Mouse (Mus musculus) hindbrain, embryonic 12.5 days (tissue): ENCODE measurements around the gene Setd3. TPM values are rescaled to one million over a fixed set of nuclear protein-coding genes. Genes with fewer than 3 reads are reported as not detected.

Source experiments
- ATAC-seq: fragments of 200-750 bp; cut with Nextera tagmentation; 2 replicates; pipeline ENCODE4 v1.8.0; 2017; ENCODE audit warnings: moderate TSS enrichment; ENCODE audit not compliant: low FRiP score
- H3K27ac ChIP-seq: fragments of 300-500 bp; sonication (generic); 2 replicates; pipeline ENCODE4 v1.5.1; 2016; ENCODE audit warnings: mild to moderate bottlenecking
- H3K27me3 ChIP-seq: fragments of 300-500 bp; sonication (generic); 2 replicates; pipeline ENCODE4 v1.6.1; 2016; ENCODE audit warnings: mild to moderate bottlenecking
- H3K36me3 ChIP-seq: fragments of 300-500 bp; sonication (generic); 2 replicates; pipeline ENCODE4 v1.6.1; 2016; ENCODE audit warnings: mild to moderate bottlenecking
- H3K4me1 ChIP-seq: fragments of 300-500 bp; sonication (generic); 2 replicates; pipeline ENCODE4 v1.6.1; 2016
- H3K4me2 ChIP-seq: fragments of 300-500 bp; sonication (generic); replicated peaks from 2 replicates; pipeline ENCODE4 v1.6.1; 2016; ENCODE audit warnings: mild to moderate bottlenecking
- H3K4me3 ChIP-seq: fragments of 300-500 bp; sonication (generic); 2 replicates; pipeline ENCODE4 v1.5.1; 2016; ENCODE audit warnings: mild to moderate bottlenecking
- H3K9ac ChIP-seq: fragments of 300-500 bp; sonication (generic); 2 replicates; pipeline ENCODE4 v1.6.1; 2016; ENCODE audit warnings: mild to moderate bottlenecking, moderate library complexity
- H3K9me3 ChIP-seq: fragments of 300-500 bp; sonication (generic); replicated peaks from 2 replicates; pipeline ENCODE4 v1.6.1; 2016; ENCODE audit warnings: mild to moderate bottlenecking
- WGBS: fragments of 180-500 bp; shearing (Covaris S2); methylation state at CpG from one replicate; pipeline ENCODE4 v1.1.7; 2016; 5-methylcytosine and 5-hydroxymethylcytosine counted together
- polyA plus RNA-seq: library from polyadenylated mRNA; unstranded; fragments of >200 nt; fragmentation: Nextera tagmentation; extraction: Ambion mirVana; gene quantifications from 2 replicates; pipeline ENCODE4 v1.2.1, GENCODE M21; 2016

The Setd3 gene
- polyA plus RNA-seq, 1 experiment from 2014 or later, result 108 TPM

DNA sequence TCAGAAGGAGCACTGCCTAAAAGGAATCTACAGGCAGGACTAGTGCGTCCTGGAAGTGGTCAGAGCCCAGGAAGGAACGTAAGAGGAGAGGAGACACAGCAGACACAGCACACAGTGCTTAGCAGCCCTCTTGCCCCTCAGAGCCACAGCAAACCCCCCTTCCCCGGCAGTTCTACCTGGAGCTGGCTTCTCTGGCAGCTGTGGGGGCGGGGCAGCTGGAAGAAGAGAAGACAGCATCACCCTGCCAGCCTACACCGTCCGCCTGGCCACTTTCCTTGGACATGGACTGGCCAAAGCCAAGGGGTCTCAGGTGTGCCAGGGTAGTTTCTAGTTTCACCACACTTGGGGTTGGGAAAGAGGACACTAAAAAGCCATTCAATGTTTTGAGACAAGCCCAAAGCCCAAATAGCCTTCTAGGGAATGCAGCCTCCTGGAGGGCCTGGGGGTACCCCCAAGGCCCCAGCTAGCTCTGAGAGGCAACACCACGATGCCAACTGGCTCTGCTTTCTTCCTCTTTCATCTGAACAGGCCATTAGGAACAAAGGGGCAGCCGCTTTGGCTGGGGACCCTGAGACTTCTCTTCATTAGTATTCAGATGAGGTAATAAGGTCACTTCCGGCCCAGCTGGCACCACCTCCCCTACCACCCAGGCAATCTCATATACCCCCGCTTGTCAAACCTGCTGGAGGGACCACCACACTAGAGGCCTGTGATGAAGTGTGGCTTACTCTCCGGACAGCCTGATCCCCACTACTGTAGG, 37.7 kb upstream of the Setd3 start:
- H3K4me3 ChIP-seq, result no peak overlapping the region
- no peaks in the 10 kb centered on the region for H3K9me3 ChIP-seq
- ATAC-seq, result peak; percentile 18; the same call in 1 of the 2 replicates
- peak overlapping the region; percentile 32 for H3K9ac ChIP-seq
- no peaks in the 10 kb centered on the region for H3K36me3 ChIP-seq
- no peaks in the 10 kb centered on the region for H3K27me3 ChIP-seq
- H3K4me1 ChIP-seq, result peaks cover 92% of the 10 kb centered on the region
- peak overlapping the region; percentile 76 for H3K27ac ChIP-seq
- WGBS, result 55% methylated on average over 11 of the region's 11 CpGs
- peak overlapping the region; percentile 5; the same call in 1 of the 2 replicates for H3K4me2 ChIP-seq

DNA sequence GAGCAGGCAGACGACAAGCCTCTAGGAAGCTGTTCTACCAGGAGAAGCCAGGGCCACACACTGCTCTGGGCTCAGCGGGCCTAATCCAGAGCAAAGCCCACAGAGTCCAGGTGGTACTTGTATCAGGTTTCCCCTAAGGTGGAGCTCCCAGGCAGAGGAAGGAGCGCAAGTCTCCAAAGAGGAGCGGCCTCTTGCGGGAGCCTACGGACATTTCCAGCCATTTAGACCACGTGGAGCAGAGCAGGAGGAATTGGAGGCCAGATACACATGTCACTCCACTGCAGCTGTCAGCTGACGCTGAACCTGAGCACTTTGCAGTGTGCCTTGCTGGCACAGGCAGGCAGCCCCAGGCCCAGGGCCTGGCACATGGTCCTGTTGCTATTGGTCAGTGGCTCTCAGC, 36.0 kb upstream of the Setd3 start:
- no peaks in the 10 kb centered on the region for H3K27me3 ChIP-seq
- H3K4me3 ChIP-seq, result no peak overlapping the region
- peaks cover 79% of the 10 kb centered on the region for H3K4me1 ChIP-seq
- H3K27ac ChIP-seq, result 0 out of 2 replicates have a peak overlapping the region, but pooled peaks have one; percentile 24
- ATAC-seq, result no peak
- H3K9ac ChIP-seq, result no peak overlapping the region
- no peak overlapping the region for H3K4me2 ChIP-seq
- no peaks in the 10 kb centered on the region for H3K36me3 ChIP-seq
- WGBS, result 50% methylated on average over 8 of the region's 8 CpGs
- H3K9me3 ChIP-seq, result no peaks in the 10 kb centered on the region

DNA sequence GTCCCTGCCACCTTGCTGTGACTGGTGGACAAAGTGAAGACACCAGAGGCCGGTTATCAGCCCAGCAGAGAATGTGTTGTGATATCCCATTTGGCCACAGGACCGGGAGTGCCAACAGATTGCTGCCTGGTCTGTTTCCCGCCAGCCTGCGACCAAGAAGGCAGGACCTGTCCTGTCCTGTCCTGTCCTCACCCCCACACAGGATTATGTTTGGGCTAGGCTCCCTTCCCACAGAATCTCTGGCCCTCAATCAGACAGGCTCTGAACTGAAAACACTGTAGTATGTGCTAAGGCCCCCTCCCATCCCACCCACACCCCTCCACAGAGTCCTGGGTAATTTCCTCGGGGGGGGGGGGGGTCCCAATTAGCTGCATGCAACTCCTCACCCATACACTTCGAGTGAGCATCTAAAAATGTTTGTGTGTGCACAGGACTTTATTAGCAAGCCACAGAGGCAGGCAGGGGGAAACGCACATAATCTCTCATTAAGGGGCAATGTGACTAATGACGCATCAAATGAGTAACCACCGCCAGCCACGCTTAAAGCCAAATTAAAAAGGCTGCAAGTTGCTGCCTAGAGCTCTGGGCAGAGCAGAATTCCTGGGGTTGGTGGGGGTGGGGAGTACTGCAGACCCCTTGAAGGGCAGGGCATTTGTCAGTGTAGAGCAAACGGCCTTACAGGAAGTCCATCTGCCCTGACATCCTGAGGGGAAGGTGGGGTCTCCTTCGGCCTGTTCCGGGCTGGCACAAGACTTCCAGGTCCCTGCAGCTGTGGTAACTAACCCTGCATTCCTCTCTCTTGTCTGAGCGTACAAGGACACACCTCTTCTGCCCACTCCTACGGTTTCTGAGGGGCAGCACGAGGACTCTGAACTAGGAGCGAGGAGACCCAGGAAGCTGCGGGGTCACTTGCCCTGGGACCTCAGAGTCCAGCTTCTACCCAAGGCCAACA, 34.3 kb upstream of the Setd3 start:
- no peaks in the 10 kb centered on the region for H3K9me3 ChIP-seq
- no peak for ATAC-seq
- peak overlapping the region; percentile 29; the same call in 1 of the 2 replicates for H3K9ac ChIP-seq
- no peaks in the 10 kb centered on the region for H3K27me3 ChIP-seq
- WGBS, result 43% methylated on average over 18 of the region's 18 CpGs
- no peak overlapping the region for H3K4me3 ChIP-seq
- H3K27ac ChIP-seq, result peak overlapping the region; percentile 68
- H3K36me3 ChIP-seq, result no peaks in the 10 kb centered on the region
- peaks cover 75% of the 10 kb centered on the region for H3K4me1 ChIP-seq
- no peak overlapping the region for H3K4me2 ChIP-seq

DNA sequence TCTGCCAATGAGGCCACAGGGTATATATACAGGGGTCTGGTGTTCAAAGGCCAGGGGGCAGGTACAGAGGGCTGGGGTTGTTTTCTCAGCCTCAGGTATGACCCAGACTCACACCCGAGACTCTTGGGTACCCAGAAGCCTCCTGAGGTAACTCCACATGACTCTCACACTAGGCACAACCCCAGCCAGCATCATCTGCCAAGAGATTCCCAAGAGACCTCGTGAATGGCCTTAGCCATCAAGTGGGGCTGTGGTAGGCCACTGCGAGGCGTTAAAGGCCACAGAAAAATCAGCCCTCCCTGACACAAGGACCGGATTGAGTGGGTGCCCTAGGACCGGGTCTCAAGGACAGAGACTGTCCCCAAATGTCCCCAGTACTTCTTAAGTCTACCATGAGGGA, 33.4 kb upstream of the Setd3 start:
- no peak overlapping the region for H3K9ac ChIP-seq
- peak overlapping the region; percentile 68 for H3K27ac ChIP-seq
- H3K9me3 ChIP-seq, result no peaks in the 10 kb centered on the region
- H3K36me3 ChIP-seq, result no peaks in the 10 kb centered on the region
- ATAC-seq, result no peak
- H3K4me1 ChIP-seq, result peaks cover 66% of the 10 kb centered on the region
- no peak overlapping the region for H3K4me2 ChIP-seq
- 82% methylated on average over 6 of the region's 6 CpGs for WGBS
- no peaks in the 10 kb centered on the region for H3K27me3 ChIP-seq
- H3K4me3 ChIP-seq, result no peak overlapping the region

DNA sequence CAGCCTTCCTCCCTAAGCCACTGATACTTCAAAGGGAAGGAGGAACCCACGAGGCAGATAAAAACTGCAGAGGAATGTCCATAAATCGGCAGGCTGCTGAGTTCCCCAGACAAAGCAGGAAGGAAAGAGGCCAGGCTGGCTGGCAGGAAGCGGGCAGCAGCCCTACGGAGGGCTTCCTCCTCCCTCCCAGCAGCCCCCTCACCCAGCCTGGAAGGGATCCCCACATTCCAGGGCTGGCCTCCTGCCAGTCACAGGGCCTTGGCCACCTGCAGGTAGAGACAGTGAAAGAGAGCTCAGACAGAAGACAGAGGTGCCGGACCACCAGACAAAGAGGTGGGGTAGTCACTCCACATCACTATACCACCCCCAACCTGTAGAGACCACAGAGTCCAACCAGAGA, 33.0 kb upstream of the Setd3 start:
- peaks cover 63% of the 10 kb centered on the region for H3K4me1 ChIP-seq

DNA sequence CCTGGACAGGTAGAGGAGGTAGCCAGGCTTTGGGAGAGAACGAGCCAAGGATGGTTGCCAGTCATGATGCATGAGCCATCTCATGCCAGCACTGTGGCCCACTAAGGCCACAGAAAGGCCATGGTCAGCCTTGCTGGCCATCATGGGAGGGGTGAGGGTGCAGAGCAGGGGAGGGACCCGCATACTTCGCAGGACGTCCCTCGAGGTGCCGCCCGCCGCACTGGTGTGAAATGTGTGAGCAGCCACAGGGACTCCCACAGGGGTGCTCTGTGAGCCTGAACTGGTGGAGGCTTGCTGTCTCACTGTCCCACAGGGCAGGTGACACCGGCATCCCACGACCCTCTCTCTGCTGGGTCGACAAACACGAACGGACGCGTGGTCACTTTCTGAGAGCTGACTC, 31.5 kb upstream of the Setd3 start:
- H3K9ac ChIP-seq, result no peak overlapping the region
- no peak overlapping the region for H3K4me3 ChIP-seq
- no peak overlapping the region for H3K4me2 ChIP-seq
- H3K36me3 ChIP-seq, result peaks cover 9% of the 10 kb centered on the region
- no peak for ATAC-seq
- H3K4me1 ChIP-seq, result peaks cover 54% of the 10 kb centered on the region
- no peaks in the 10 kb centered on the region for H3K27me3 ChIP-seq
- no peak overlapping the region for H3K27ac ChIP-seq
- H3K9me3 ChIP-seq, result no peaks in the 10 kb centered on the region
- 94% methylated on average over 15 of the region's 15 CpGs for WGBS

More for the DNA sequence above, 33.0 kb upstream of the Setd3 start:
- no peak overlapping the region for H3K4me2 ChIP-seq
- H3K27me3 ChIP-seq, result no peaks in the 10 kb centered on the region
- ATAC-seq, result no peak
- H3K9me3 ChIP-seq, result no peaks in the 10 kb centered on the region
- H3K4me3 ChIP-seq, result no peak overlapping the region
- peak overlapping the region; percentile 24; the same call in 1 of the 2 replicates for H3K27ac ChIP-seq
- no peaks in the 10 kb centered on the region; the same call in 1 of the 2 replicates for H3K36me3 ChIP-seq
- WGBS, result 56% methylated on average over 5 of the region's 5 CpGs
- H3K9ac ChIP-seq, result no peak overlapping the region

DNA sequence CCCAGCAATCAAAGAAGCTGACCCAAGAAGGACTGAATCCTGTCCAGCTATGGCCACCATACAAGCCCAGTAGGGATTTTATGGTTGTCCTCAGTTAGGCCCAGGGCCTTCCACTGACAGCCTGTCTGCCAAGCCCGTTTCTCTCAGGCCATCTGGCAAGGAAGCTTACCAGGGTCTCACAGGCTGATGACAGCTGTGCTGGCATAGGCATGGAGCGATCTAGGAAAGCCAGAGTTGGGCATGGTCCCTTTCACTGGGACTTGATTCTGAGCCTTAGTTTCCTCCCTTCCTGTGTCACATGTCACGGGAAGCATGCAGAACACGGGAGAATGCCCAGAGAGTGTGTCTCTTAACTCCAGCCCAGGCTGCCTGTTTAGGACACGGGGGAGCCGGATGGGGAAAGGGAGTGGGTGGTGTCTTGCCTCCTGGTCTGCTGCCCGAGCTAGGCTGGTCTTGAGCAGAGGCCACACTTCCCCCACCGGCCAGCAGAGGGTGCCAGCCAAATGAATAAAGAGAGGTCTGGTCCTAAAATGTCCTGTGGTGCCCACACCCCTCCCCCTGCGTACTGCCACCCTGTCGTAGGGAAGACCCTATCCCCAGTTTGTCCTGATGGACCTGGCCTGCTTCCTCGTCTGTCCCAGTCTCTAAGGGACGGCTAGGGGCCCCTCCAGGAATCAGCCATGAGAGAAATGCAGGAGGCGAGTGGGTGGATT, 29.8 kb upstream of the Setd3 start:
- 35% methylated on average over 13 of the region's 13 CpGs for WGBS
- no peaks in the 10 kb centered on the region for H3K9me3 ChIP-seq
- H3K4me1 ChIP-seq, result peaks cover 48% of the 10 kb centered on the region
- ATAC-seq, result 0 out of 2 replicates have a peak, but pooled peaks have one; percentile 2
- H3K36me3 ChIP-seq, result peaks cover 25% of the 10 kb centered on the region
- H3K27ac ChIP-seq, result peak overlapping the region; percentile 23; the same call in 1 of the 2 replicates
- H3K27me3 ChIP-seq, result no peaks in the 10 kb centered on the region
- H3K9ac ChIP-seq, result no peak overlapping the region
- no peak overlapping the region for H3K4me3 ChIP-seq
- H3K4me2 ChIP-seq, result no peak overlapping the region

DNA sequence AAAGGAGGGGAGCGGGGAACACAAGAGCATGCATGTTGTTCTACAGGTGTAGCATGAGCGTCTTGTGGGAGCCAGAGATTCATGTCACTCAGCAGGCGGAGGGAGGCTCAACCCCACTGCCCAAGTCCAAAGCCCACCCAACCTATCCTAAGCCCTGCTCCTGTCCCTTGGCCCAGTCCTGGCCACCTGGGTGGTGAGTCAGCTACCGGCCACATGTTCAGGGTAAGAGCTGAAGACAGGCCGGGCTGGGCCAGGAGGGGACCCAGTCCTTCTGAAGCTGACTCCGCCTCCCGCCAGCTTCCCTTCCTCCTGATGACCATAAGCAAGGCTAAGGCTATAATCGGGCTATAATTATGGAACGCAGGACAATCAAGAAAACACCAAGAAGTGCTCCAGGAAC, 29.1 kb upstream of the Setd3 start:
- Histone ChIP-seq H3K9ac (no peak overlapping the region), H3K4me1 (peaks cover 41% of the 10 kb centered on the region), H3K9me3 (no peaks in the 10 kb centered on the region), H3K27ac (no peak overlapping the region), H3K4me2 (no peak overlapping the region), H3K4me3 (no peak overlapping the region), H3K27me3 (no peaks in the 10 kb centered on the region), H3K36me3 (peaks cover 30% of the 10 kb centered on the region)
- WGBS, result 91% methylated on average over 9 of the region's 9 CpGs
- no peak for ATAC-seq

DNA sequence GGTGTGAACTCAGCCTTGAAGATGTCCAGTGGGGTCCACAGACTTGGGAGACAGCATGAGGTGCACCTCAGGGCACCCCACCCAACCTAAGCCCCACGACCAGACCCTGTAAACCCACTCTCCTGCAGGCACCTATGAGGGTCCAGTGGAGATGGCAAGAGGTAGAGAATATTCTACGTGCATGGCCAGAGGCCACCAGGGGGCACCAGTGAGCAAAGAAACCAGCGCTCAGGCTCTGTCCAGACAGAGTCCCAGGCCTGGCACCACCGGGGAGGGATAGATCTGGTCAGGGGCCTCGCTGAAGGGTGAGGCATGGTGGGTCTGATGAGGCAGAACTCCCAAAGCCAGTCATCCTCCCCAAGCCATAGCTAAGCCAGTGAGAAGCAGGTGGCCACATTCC, 27.5 kb upstream of the Setd3 start:
- H3K4me1 ChIP-seq, result peaks cover 26% of the 10 kb centered on the region
- no peaks in the 10 kb centered on the region for H3K27me3 ChIP-seq
- H3K9me3 ChIP-seq, result no peaks in the 10 kb centered on the region
- H3K4me3 ChIP-seq, result no peak overlapping the region
- H3K27ac ChIP-seq, result 0 out of 2 replicates have a peak overlapping the region, but pooled peaks have one; percentile 17
- no peak overlapping the region for H3K9ac ChIP-seq
- WGBS, result 16% methylated on average over 5 of the region's 5 CpGs
- peaks cover 45% of the 10 kb centered on the region for H3K36me3 ChIP-seq
- H3K4me2 ChIP-seq, result no peak overlapping the region
- ATAC-seq, result peak; percentile 54

DNA sequence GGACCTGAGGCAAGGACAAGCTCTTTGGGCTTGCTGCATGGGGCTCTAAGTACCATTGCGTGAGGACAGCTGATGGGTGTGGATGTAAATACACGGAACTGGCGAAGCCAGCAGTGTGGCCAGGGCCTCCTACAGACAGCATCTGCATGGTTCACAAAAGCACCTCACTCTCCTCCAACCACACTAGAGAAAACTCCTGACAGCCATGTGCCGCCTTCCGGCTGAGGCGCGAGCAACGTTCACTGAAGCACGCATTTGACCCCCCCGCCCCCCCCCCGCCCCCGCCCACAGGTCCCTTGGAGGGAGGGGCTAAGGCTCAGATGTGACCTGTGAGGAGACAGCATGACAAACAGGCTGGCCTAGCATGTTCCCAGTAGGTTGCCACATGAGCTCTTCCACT, 25.9 kb upstream of the Setd3 start:
- ATAC-seq, result no peak
- Histone ChIP-seq H3K27ac (0 out of 2 replicates have a peak overlapping the region, but pooled peaks have one; percentile 5), H3K4me3 (no peak overlapping the region), H3K4me2 (no peak overlapping the region), H3K9ac (no peak overlapping the region), H3K36me3 (peaks cover 62% of the 10 kb centered on the region), H3K4me1 (peaks cover 24% of the 10 kb centered on the region), H3K27me3 (no peaks in the 10 kb centered on the region), H3K9me3 (no peaks in the 10 kb centered on the region)
- 64% methylated on average over 12 of the region's 12 CpGs for WGBS

DNA sequence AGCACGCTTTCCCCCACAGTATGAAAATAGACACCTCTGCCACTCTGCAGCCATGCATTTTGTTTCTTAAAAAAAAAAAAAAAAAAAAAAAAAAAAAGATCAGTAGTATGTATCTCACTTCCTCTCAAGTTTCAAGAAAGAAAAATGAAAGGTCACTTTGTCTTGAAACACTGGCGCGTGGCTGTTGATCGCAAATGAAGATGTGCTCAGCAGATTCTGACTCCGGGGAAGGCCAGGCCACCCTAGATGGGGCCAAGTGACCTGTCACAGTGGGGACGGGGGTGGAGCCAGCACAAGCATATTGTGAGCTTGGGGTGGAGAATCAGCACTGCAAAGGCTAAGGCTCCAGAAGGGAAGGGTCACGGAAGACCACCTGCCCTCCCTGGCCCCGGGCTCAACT, 24.8 kb upstream of the Setd3 start:
- WGBS, result 58% methylated on average over 8 of the region's 8 CpGs
- H3K27me3 ChIP-seq, result no peaks in the 10 kb centered on the region
- peaks cover 72% of the 10 kb centered on the region for H3K36me3 ChIP-seq
- H3K4me2 ChIP-seq, result no peak overlapping the region
- no peak overlapping the region for H3K9ac ChIP-seq
- 0 out of 2 replicates have a peak overlapping the region, but pooled peaks have one; percentile 40 for H3K27ac ChIP-seq
- no peak for ATAC-seq
- peaks cover 15% of the 10 kb centered on the region for H3K4me1 ChIP-seq
- H3K9me3 ChIP-seq, result no peaks in the 10 kb centered on the region
- H3K4me3 ChIP-seq, result no peak overlapping the region

DNA sequence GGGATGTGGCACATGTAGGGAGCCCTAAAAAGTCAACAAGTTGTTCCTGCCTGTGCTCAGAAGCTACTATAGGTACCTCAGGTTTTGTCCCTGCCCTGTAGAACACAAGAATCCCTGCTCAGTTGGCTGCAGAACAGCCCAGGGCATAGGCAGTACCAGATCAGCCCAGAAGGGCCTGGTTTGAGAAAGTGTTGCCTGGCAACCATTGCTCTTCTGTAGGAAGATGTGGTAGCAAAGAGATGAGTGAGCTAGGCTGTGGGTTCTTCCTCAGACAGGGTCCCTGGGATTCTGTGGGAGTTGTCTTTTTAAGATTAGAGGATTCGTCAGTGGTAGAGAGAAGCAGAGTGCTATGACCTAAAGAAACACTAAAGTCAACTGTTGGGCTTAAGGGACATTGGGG, 21.0 kb upstream of the Setd3 start:
- no peak overlapping the region for H3K9ac ChIP-seq
- no peak for ATAC-seq

More for the DNA sequence above, 21.0 kb upstream of the Setd3 start:
- H3K4me2 ChIP-seq, result no peak overlapping the region
- H3K4me3 ChIP-seq, result no peak overlapping the region
- no peak overlapping the region for H3K27ac ChIP-seq
- no peaks in the 10 kb centered on the region for H3K27me3 ChIP-seq
- H3K4me1 ChIP-seq, result peaks cover 8% of the 10 kb centered on the region
- H3K36me3 ChIP-seq, result peaks cover 96% of the 10 kb centered on the region
- WGBS, result 89% methylated on average over 1 of the region's 1 CpGs
- H3K9me3 ChIP-seq, result no peaks in the 10 kb centered on the region
